Mouse (Mus musculus): Measurements from ENCODE around the gene Samd8. TPM values are rescaled to one million over a fixed set of nuclear protein-coding genes. Genes with fewer than 3 reads are reported as not detected.

Gene Samd8
- polyA plus RNA-seq, 1 experiment from 2014 or later = 8.2 TPM

DNA sequence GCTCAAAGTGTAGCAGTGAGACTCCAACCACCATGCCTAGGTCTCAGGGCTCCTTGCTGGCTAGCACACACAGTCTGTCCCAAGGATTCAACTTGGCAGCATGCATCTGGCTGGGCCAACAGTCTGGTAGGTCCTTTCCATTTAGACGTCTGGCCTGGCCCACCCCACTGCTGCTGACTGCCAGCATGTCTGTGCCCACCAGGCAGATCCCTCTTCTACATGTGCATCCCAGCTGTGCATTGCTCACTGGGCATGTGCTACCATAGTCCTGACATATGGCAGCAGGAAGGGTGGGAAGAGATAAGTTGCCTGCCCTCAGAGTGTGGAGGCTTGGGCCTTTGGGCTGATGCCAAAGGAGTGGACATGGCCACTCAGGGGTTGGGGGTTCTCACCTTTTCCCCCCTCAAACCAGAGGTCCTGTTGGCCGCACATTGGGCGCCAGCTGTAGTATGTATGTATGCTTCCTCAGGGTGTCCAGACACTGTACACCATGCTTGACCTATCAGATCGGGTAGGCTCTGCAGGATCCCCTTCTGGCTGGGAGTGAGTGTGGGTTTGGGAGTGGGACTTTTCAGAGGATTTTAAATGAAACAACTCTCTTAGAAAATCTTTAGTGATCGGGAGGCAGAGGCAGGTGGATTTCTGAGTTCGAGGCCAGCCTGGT lies 52.3 kb downstream of the Samd8 start:
- no peak for ATAC-seq (ENCODE audit: extremely low read depth, insufficient number of reproducible peaks, low FRiP score, low TSS enrichment)
- 92% methylated on average over 6 of the region's 6 CpGs for WGBS
- H3K4me2 ChIP-seq = no peak overlapping the region
- peaks cover 16% of the 10 kb centered on the region for H3K36me3 ChIP-seq
- H3K27ac ChIP-seq (replicated peaks) = no peak overlapping the region
- H3K27me3 ChIP-seq (replicated peaks) = no peaks in the 10 kb centered on the region
- H3K9ac ChIP-seq = no peak overlapping the region
- no peak overlapping the region for H3K4me3 ChIP-seq
- peaks cover 9% of the 10 kb centered on the region for H3K4me1 ChIP-seq
- no peaks in the 10 kb centered on the region for H3K9me3 ChIP-seq

- WGBS = 55% methylated on average over 2 of the region's 2 CpGs
These were observed 55.9 kb downstream of the Samd8 start for GRCm38 (mm10) chr14:21806203-21806602.

DNA sequence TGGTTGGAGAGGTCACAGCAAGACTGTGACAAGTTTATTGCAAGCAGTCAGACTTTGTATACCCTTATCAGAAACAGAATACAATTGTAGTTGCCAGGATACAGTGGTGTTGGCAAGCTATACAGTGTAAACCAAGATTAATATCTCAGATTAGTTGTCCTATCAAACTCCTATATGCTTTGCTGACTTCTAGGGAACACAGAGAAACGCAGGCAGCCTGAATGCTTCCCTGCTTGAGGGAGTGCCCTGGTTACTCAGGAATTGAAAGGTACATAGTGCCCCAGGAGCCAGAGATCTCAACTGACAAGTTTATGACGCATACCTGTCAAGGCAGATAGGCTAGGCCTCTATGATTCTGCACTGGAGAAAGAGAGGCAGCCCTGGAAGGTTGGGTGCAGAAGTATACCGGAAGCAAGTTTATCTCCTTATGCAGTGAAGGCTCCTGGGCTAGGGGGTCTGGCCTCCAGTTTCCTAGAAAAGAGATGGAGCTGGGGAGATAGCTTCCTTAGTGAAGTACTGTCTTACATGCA lies 56.4 kb downstream of the Samd8 start:
- H3K4me1 ChIP-seq = peaks cover 12% of the 10 kb centered on the region
- no peak overlapping the region for H3K9ac ChIP-seq
- 62% methylated on average over 3 of the region's 3 CpGs for WGBS
- no peak for ATAC-seq (ENCODE audit: extremely low read depth, insufficient number of reproducible peaks, low FRiP score, low TSS enrichment)
- H3K4me3 ChIP-seq = no peak overlapping the region
- no peaks in the 10 kb centered on the region for H3K27me3 ChIP-seq (replicated peaks)
- no peak overlapping the region for H3K4me2 ChIP-seq
- 0 out of 2 replicates have a peak, but pooled peaks cover 6% of the 10 kb centered on the region for H3K36me3 ChIP-seq
- no peaks in the 10 kb centered on the region for H3K9me3 ChIP-seq
- H3K27ac ChIP-seq (replicated peaks) = no peak overlapping the region

More at GRCm38 (mm10) chr14:21806203-21806602, 55.9 kb downstream of the Samd8 start:
- Histone ChIP-seq H3K27me3 (replicated peaks) (no peaks in the 10 kb centered on the region), H3K4me1 (peaks cover 9% of the 10 kb centered on the region), H3K4me3 (no peak overlapping the region), H3K27ac (replicated peaks) (no peak overlapping the region), H3K9me3 (no peaks in the 10 kb centered on the region), H3K9ac (no peak overlapping the region), H3K4me2 (no peak overlapping the region), H3K36me3 (0 out of 2 replicates have a peak, but pooled peaks cover 6% of the 10 kb centered on the region)
- ATAC-seq (ENCODE audit: extremely low read depth, insufficient number of reproducible peaks, low FRiP score, low TSS enrichment) = no peak

DNA sequence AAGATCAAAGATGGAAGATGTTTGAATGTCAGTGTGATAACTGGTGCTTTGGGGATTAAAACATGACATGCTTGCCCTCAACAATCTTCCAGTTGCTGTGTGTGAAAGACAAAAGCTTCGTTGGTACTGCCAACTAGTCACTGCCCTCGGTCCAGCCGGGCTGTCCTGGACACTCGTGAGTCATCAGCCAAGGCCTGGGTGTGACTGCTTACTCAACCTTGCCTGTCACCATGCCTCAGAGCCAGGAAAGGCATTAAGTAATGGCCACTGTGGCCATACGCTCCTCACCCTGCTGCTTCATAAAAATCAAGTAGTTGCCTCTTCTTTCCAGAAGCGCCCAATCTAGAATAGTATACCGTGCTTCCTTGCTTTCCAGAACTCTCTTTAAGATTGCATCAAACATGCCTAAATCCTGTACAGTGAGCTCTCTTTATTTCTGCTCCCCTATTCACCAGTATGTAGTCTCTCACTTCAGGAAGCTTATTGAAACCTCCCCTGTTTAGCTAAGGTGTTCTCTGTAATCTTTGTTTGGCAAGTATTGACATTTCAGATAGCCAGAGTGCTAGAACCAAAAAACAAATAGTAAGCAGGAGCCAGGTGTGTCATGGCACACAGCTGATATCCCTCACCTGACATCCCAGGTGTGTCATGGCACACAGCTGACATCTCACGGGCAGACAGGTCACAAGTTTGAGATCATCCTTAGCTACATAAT lies 58.0 kb downstream of the Samd8 start:
- Histone ChIP-seq H3K4me3 (no peak overlapping the region), H3K9me3 (no peaks in the 10 kb centered on the region), H3K27me3 (replicated peaks) (no peaks in the 10 kb centered on the region), H3K4me2 (no peak overlapping the region), H3K27ac (replicated peaks) (no peak overlapping the region), H3K36me3 (no peaks in the 10 kb centered on the region), H3K9ac (no peak overlapping the region), H3K4me1 (peaks cover 28% of the 10 kb centered on the region)
- 81% methylated on average over 8 of the region's 8 CpGs for whole genome bisulfite sequencing
- no peak for ATAC-seq (ENCODE audit: extremely low read depth, insufficient number of reproducible peaks, low FRiP score, low TSS enrichment)

DNA sequence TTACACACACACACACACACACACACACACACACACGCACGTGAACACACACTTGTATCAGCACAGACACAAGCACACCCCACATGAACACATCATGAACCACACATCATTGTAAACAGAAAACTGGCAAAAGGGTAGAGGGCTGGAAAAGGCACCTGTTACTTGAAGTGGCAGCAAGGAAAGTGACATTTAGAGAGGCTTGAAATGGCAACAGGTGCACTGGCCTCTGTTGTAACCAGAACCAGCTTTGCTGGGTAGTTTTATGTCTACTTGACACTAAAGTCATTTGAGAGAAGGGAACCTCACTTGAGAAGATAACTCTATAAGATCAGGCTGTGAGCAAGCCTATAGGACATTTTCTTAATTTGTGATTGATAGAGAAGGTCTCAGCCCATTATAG lies 59.1 kb downstream of the Samd8 start:
- Histone ChIP-seq H3K4me2 (no peak overlapping the region), H3K4me3 (no peak overlapping the region), H3K27me3 (replicated peaks) (no peaks in the 10 kb centered on the region), H3K4me1 (peaks cover 35% of the 10 kb centered on the region), H3K9ac (no peak overlapping the region), H3K9me3 (no peaks in the 10 kb centered on the region), H3K27ac (replicated peaks) (no peak overlapping the region), H3K36me3 (no peaks in the 10 kb centered on the region)
- no peak for ATAC-seq (ENCODE audit: extremely low read depth, insufficient number of reproducible peaks, low FRiP score, low TSS enrichment)
- WGBS = 83% methylated on average over 2 of the region's 2 CpGs

DNA sequence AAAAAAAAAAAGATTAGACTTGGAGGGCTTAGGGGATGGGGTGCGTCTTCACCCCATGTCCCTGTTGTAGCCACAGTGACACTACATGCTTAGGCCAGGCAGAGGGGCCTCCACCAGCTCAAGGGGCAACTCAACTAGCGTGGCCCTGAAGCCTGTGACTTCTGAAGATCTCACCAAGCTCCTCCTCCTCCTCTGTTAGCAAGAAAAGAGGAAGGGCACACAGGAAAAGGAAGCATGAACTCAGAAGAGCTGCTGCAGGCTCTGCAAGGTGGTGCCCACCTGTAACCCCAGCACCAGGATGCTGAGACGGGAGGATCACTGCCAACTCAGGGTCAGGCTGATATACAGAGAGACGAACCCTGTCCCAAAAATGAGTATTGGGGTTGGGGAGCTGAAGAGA lies 61.0 kb downstream of the Samd8 start:
- no peak overlapping the region for H3K9ac ChIP-seq
- no peak overlapping the region for H3K27ac ChIP-seq (replicated peaks)
- H3K4me2 ChIP-seq = no peak overlapping the region
- no peak overlapping the region for H3K4me3 ChIP-seq
- H3K27me3 ChIP-seq (replicated peaks) = no peaks in the 10 kb centered on the region
- peaks cover 36% of the 10 kb centered on the region for H3K4me1 ChIP-seq
- no peaks in the 10 kb centered on the region for H3K9me3 ChIP-seq
- no peaks in the 10 kb centered on the region for H3K36me3 ChIP-seq
- WGBS = 81% methylated on average over 4 of the region's 4 CpGs
- ATAC-seq (ENCODE audit: extremely low read depth, insufficient number of reproducible peaks, low FRiP score, low TSS enrichment) = no peak

DNA sequence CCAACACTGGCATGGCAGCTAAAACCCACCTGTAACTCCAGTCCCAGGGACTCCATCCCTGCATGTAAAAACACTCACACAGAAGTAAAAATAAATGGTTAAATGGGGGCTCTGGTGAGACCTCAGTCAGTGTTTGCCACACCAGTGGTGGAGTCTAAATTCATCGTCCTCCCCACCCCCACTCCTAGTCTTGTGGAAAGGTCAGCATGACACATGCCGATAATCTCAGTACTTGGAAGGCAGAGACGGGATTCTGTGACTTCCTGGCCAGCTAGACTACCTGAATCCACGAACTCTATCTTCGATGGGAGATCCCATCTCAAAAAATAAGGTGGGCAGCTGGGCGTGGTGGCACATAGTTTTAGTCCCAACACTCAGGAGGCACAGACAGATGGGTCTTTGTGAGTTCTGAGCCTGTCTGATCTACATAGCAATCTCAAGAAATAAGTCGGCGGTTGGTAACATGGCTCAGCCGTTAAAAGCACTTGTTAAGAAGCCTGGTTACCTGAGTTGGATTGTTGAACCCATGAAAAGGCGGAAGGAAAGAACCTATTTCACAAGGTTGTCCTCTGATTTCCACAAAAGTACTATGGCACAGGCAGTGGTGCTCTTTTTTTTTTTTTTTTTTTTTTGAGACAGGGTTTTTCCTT lies 61.5 kb downstream of the Samd8 start:
- Histone ChIP-seq H3K27ac (replicated peaks) (no peak overlapping the region), H3K36me3 (no peaks in the 10 kb centered on the region), H3K4me3 (no peak overlapping the region), H3K9me3 (no peaks in the 10 kb centered on the region), H3K27me3 (replicated peaks) (no peaks in the 10 kb centered on the region), H3K9ac (peak overlapping the region; percentile 20; the same call in 1 of the 2 replicates), H3K4me1 (peaks cover 36% of the 10 kb centered on the region), H3K4me2 (no peak overlapping the region)
- 61% methylated on average over 10 of the region's 10 CpGs for WGBS
- ATAC-seq (ENCODE audit: extremely low read depth, insufficient number of reproducible peaks, low FRiP score, low TSS enrichment) = no peak

GRCm38 (mm10) chr14:21812590-21813162 lies 62.3 kb downstream of the Samd8 start:
- Histone ChIP-seq H3K9me3 (no peaks in the 10 kb centered on the region), H3K4me1 (peaks cover 35% of the 10 kb centered on the region), H3K36me3 (no peaks in the 10 kb centered on the region), H3K27ac (replicated peaks) (0 out of 2 replicates have a peak overlapping the region, but pooled peaks have one; percentile 28), H3K9ac (no peak overlapping the region), H3K4me2 (peak overlapping the region; percentile 52), H3K27me3 (replicated peaks) (no peaks in the 10 kb centered on the region), H3K4me3 (peak overlapping the region; percentile 8; the same call in 1 of the 2 replicates)
- no peak for ATAC-seq (ENCODE audit: extremely low read depth, insufficient number of reproducible peaks, low FRiP score, low TSS enrichment)
- WGBS = 22% methylated on average over 14 of the region's 14 CpGs

- WGBS = 32% methylated on average over 4 of the region's 4 CpGs
- no peak overlapping the region for H3K4me2 ChIP-seq
- no peaks in the 10 kb centered on the region for H3K9me3 ChIP-seq
- H3K9ac ChIP-seq = no peak overlapping the region
- H3K27me3 ChIP-seq (replicated peaks) = no peaks in the 10 kb centered on the region
- H3K4me3 ChIP-seq = no peak overlapping the region
- H3K4me1 ChIP-seq = peaks cover 35% of the 10 kb centered on the region
- no peak for ATAC-seq (ENCODE audit: extremely low read depth, insufficient number of reproducible peaks, low FRiP score, low TSS enrichment)
- H3K27ac ChIP-seq (replicated peaks) = 0 out of 2 replicates have a peak overlapping the region, but pooled peaks have one; percentile 28
- H3K36me3 ChIP-seq = no peaks in the 10 kb centered on the region
These were observed 62.9 kb downstream of the Samd8 start for GRCm38 (mm10) chr14:21813216-21813615.

DNA sequence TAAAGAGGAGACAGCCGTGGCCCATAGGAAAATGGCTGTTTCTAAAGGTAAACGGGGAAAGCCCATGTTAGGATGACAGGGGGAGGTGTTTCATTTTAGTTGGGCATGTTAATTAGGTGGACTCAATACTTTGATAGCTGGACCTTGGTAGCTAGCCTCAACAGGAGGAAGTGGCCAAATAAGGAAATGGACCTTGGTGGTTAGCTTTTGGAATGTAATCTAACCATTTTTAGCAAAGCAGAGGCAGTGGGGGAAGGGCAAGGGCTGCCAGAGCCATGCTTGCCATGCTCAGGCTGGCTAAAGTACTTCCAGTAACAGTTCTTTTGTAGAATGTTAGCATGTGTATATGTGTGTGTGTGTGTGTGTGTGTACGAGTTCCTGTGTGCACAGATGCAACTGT lies 63.5 kb downstream of the Samd8 start:
- 0 out of 2 replicates have a peak overlapping the region, but pooled peaks have one; percentile 28 for H3K27ac ChIP-seq (replicated peaks)
- no peak overlapping the region for H3K9ac ChIP-seq
- H3K4me3 ChIP-seq = no peak overlapping the region
- 72% methylated on average over 3 of the region's 3 CpGs for WGBS
- H3K27me3 ChIP-seq (replicated peaks) = no peaks in the 10 kb centered on the region
- ATAC-seq (ENCODE audit: extremely low read depth, insufficient number of reproducible peaks, low FRiP score, low TSS enrichment) = no peak
- H3K9me3 ChIP-seq = no peaks in the 10 kb centered on the region
- no peak overlapping the region for H3K4me2 ChIP-seq
- H3K36me3 ChIP-seq = no peaks in the 10 kb centered on the region
- H3K4me1 ChIP-seq = peaks cover 35% of the 10 kb centered on the region

GRCm38 (mm10) chr14:21814606-21815005 lies 64.3 kb downstream of the Samd8 start:
- Histone ChIP-seq H3K4me1 (peaks cover 35% of the 10 kb centered on the region), H3K4me2 (no peak overlapping the region), H3K27ac (replicated peaks) (no peak overlapping the region), H3K9me3 (no peaks in the 10 kb centered on the region), H3K36me3 (no peaks in the 10 kb centered on the region), H3K4me3 (no peak overlapping the region), H3K9ac (no peak overlapping the region), H3K27me3 (replicated peaks) (no peaks in the 10 kb centered on the region)
- 89% methylated on average over 4 of the region's 4 CpGs for WGBS
- no peak for ATAC-seq (ENCODE audit: extremely low read depth, insufficient number of reproducible peaks, low FRiP score, low TSS enrichment)

Measured in heart, embryonic 13.5 days (tissue).